Mouse (Mus musculus) lung, postnatal 36 days (tissue): Measurements from ENCODE around the gene Riok2.

Experiments used
- DNase-seq: peaks from one replicate; pipeline ENCODE4 v3.0.0; 2022; ENCODE audit warnings: mixed read lengths

Riok2 gene

DNA sequence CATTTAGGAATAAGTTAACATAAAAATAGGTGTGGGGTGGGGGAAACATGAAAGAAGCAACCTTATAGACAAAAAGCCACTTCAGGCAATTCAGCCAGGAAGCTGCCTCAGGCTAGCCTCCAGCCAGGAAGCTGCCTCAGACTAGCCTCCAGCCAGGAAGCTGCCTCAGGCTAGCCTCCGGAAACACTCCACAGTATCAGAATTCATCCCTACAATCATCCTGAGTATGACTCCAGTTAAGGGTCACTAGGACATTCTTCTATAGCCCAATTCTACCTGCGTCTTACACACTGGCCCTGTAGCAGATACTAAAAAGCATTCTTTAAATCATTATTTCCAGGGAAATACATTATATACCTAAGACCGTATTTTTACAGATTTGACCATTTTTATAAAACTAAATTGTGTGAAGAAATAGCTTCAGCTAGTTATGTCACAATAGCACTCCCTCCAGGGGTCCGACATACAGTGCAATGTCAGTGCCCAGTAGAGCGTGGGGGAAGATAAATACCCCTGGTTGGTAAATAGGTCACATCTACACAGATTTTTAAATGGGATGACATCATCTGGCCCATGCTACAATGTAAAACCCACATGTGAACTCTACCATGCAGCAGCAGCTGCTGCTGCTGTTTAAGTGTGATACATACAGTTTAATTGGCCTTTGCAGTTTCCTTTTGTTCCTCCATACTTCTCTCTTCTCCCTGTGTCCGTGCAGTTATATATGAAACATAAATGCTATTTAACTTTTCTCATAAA, 34.8 kb downstream of the Riok2 start:
- no peak for DNase-seq

DNA sequence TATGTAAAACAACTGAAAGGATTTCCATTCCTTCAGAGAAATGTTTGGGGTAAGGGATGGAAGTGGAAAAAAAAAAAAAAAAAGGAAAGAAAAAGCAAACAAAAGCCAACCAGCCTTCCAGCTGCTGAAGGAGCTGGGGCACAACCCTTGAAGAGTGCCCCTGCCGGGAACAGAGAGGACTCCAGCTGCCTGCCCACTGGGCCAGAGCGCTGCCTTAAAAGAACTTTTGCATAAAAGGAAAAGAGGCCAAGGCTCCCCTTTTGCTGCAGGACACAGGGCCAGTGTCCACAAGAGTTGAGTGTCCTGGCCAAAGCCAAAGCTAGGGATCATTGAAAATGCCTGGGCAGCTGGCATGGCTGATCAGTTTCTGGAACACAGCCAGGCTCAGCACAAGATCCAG, 35.5 kb downstream of the Riok2 start:
- DNase-seq: no peak

DNA sequence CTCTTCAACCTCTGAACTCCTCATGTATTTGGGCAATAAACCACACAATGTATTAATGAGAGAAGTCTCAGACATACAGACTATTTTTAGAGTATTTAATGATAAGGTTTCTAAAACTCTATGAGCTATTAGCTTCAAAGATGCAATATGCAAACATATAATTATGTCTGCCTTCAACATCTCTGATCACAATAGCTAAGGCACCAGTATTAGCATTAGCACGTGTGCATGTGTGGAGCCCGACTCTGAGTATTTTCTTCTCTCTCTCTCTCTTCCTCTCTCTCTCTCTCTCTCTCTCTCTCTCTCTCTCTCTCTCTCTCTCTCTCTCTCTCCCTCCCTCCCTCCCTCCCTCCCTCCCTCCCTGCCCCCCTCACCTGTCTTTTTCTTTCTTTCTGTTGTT, 37.3 kb downstream of the Riok2 start:
- DNase-seq: no peak

DNA sequence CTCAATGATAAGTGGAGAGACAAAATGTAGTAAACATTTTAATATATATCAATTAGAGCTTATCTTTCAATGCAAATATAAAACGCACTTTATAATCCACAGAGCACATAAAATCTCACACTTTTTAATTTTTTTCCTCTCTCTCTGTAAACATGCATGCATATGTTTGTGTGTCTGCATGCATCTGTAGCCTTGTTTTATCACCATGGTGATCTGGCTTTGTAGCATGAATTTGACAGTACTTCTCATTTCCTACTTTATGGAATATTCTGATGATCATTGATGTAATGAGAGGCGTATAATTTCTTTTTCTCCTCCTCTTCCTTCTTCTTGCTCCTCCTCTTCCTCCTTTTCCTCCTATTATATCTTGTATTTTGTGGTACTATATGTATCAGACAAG, 38.1 kb downstream of the Riok2 start:
- no peak for DNase-seq

DNA sequence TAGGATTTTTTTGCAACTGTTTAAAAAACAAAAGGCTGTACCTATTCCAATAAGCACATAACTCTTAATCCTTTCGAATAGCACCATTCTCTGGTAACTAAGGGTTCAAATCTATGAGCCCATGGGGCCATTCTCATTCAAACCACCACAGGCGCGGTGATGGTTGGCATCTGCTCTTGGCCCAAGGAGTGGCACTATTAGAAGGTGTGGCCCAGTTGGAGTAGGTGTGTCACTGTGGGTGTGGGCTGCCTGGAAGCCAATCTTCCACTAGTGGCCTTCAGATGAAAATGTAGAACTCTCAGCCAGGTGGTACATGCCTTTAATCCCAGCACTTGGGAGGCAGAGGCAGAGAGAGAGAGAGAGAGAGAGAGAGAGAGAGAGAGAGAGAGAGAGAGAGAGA, 40.1 kb downstream of the Riok2 start:
- DNase-seq: no peak

DNA sequence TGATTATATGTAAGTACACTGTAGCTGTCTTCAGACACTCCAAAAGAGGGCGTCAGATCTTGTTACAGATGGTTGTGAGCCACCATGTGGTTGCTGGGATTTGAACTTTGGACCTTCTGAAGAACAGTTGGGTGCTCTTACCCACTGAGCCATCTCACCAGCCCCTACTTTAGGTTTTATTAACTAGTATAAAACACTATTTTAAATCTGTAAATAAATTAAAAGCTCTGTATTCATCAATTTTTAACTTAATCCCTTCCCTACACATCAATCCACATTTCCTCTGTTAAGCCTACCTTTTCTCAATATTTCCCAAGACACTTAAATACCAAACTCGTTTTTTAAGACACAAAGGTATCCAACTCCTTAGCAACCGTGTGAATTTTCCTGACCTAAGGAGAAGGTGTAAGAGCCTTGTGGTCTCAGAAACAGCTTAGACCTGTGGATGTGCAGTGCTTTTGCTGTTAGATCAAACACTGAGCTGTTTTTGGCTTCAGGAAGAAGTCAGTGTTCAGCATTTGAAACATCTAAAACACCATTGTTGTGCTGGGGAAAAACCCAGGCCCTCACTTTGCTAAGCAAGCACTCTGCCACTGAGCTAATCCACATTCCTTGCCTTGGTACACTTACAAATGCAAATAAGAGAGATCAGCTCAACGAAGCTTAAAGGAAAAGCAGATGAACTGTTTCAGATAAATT, 50.6 kb downstream of the Riok2 start:
- peak; percentile 22 for DNase-seq

DNA sequence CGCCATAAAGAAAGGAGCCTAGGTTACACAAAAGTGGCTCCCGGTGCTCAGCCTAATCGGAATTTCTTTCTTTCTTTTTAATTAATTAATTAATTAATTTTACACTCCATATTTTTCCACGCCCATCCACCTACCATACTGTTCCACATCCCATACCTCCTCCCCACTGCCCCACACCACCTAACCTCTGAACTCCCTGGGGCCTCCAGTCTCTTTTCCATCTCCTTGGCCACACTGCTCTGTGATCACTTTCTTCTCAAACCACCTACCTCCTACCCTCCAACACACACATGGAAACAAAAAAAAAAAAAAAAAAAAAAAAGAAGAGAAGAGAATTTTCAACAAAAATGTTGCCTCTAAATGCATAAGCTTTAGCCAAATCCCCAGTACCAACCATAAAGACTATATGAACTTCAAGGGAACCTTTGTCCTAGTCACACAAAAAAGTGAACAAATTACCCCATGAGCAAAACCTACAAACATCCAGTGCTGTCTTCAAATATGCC, 51.3 kb downstream of the Riok2 start:
- DNase-seq: no peak

DNA sequence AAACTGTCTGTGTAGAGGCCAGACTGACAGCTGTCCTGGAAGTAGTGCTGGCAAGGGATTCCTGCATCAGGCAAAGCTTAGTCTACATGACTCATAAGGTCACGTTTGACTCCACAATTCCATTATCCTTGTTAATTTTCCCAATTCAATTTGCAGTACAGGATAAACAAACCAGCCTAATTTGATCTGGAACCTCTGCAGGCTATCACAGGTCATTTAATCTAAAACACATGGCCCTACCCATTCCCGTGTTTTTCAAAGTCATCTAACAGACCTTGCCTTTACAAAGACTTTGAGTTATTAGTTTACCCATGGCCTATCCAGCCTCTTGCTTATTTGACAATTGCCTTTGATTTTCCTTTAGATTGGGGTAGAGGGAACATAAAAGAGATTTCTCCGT, 51.8 kb downstream of the Riok2 start:
- no peak for DNase-seq

DNA sequence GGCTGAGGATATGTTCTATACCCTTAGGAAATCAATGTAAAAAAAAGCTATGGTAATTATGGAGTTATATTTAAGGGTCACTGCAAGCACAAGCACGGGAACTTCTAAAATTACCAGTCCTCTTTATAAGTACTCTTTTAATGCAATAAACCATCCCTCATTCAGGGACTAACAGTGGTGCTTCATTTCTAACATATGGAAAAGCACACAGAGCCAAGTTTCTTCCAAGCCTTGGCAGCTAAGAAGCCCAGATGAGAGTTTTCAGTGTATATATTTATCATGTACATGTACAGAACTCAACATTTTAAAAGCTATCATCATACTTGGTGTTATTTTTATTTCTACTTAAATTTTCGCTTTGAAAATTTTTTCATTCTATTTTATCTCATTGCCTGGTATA, 54.8 kb downstream of the Riok2 start:
- no peak for DNase-seq

DNA sequence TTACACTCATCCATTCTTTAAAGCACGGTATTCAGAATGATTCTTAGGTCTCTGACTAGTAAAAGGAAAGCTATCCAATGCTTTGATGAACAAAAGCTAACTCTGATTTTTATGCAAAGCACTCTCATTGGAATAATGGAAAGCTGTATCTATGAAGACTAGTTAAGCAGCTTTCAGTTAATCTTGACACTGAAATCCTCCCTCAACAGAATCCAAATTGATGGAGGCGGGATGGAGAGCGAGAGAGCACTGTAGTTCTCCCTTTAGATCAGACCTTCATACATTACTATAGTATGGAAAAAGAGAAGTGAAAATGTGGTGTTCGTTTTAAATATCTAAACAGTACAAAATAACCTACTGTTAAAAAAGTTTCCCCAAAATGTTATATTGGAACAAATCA, 59.6 kb downstream of the Riok2 start:
- no peak for DNase-seq

DNA sequence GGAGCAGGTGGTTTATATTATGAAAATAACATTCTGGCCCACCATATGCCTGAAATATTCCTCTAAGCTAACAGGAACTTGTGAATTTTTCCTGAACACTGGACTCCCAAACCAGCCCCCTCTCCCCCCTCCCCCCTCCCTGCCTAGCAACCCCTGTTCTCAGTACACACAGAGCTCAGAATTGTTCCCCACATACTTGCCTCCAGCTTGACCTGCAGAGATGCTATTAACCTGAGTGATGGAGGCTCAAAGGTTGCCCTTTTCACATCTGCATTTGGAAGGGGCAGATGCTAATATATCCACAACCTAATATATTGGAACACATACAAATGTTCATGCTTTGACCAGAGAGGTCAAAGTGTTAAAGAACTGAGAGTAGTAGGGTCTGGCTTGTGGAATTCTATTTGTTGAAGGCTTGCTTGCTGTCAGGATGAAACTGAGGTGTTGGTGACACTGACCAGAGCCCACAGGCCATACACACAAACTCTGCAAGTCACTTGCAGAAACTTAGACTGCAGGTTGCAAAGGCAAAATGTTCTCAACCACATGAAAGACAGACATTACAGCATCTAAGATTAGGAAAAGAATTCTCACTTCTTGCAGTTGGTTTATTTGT, 64.6 kb downstream of the Riok2 start:
- DNase-seq: no peak

DNA sequence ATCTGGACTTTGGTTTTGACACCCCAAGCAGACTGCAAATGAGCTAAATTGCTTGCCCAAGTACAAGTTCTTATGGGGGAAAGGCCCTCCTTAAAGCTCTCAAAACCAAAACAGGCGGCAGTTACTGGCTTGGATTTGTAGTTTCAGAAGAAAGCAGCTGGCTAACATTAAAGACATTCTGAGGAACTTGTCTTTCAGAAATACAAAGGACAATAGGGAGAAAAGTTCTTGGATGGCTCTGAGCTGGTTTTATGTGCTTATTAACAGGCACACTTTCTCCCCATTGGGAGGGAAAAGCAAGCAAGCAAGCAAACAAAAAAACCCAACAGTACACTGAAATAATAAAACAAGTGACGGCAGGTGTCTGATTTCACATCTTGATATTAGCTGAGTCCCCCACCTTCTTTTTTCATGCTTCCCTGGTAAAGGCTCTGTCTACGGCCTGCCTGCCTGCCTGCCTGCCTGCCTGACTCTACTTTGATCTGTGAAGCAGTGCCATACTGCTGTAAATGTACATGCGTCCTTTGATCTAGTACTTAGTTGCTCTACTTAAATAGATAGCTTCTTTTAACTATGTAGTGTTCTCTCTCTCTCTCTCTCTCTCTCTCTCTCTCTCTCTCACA, 67.9 kb downstream of the Riok2 start:
- no peak for DNase-seq

DNA sequence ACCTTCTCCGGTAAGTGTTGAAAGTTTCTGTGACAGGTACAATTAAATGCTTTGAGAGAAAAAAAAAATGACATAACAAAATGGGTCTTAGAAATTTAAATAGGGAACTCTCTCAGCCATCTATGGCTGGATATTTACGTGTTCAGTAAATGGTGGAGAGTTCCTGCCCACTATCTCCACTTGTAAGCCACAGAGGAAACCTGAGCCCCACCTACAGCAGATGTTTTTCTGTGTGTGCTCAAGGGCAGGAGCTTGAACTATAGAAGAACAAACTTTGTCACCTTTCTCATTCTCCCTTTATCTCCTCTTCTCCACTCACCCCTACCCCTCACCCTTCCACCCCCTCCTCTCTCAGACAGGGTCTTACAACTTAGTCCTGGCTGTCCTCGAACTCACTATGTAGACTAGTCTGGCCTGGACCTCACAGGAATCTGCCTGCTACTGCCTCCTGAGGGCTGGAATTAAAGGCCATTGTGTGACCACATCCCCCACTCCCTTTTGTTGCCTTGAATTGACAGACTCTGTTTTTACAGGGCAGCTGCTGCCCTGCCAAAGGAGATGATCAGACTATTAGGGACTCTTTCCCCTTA, 70.3 kb downstream of the Riok2 start:
- DNase-seq: no peak
